Mouse (Mus musculus) midbrain, postnatal 0 days (tissue): Measurements from ENCODE around the gene Muc1. TPM values are rescaled to one million over a fixed set of nuclear protein-coding genes. Genes with fewer than 3 reads are reported as not detected.

ENCODE experiments used
- ATAC-seq: fragments of 200-750 bp; cut with Nextera tagmentation; 2 replicates; pipeline ENCODE4 v1.8.0; 2017; ENCODE audit warnings: moderate number of reproducible peaks, mild to moderate bottlenecking, moderate TSS enrichment, moderate library complexity; ENCODE audit not compliant: low FRiP score
- DNase-seq: peaks from one replicate; pipeline ENCODE4 v3.0.0-alpha.2; 2015; ENCODE audit warnings: low spot score
- H3K27ac ChIP-seq: fragments of 300-500 bp; sonication (generic); 2 replicates; pipeline ENCODE4 v1.5.1; 2014; ENCODE audit warnings: low read depth, mild to moderate bottlenecking, low read length, mixed read lengths
- H3K27me3 ChIP-seq: fragments of 300-500 bp; sonication (generic); 2 replicates; pipeline ENCODE4 v1.6.1; 2014; ENCODE audit warnings: low read length, control low read depth, mixed read lengths; ENCODE audit not compliant: insufficient read depth
- H3K36me3 ChIP-seq: fragments of 300-500 bp; sonication (generic); 2 replicates; pipeline ENCODE4 v1.6.1; 2014; ENCODE audit warnings: low read length, control low read depth, mixed read lengths; ENCODE audit not compliant: insufficient read depth
- H3K4me1 ChIP-seq: fragments of 300-500 bp; sonication (generic); 2 replicates; pipeline ENCODE4 v1.6.1; 2014; ENCODE audit warnings: mild to moderate bottlenecking, control low read depth, antibody characterized with exemption, low read length, mixed read lengths; ENCODE audit not compliant: insufficient read depth
- H3K4me2 ChIP-seq: fragments of 300-500 bp; sonication (generic); 2 replicates; pipeline ENCODE4 v1.6.1; 2014; ENCODE audit warnings: low read depth, mild to moderate bottlenecking, low read length, mixed read lengths; ENCODE audit not compliant: poor library complexity, severe bottlenecking
- H3K4me3 ChIP-seq: fragments of 300-500 bp; sonication (generic); 2 replicates; pipeline ENCODE4 v1.5.1; 2014; ENCODE audit warnings: low read depth, mild to moderate bottlenecking, low read length, moderate library complexity
- H3K9ac ChIP-seq: fragments of 300-500 bp; sonication (generic); replicated peaks from 2 replicates; pipeline ENCODE4 v1.6.1; 2014; ENCODE audit warnings: mild to moderate bottlenecking, low read length, moderate library complexity, mixed read lengths; ENCODE audit not compliant: poor library complexity, severe bottlenecking
- H3K9me3 ChIP-seq: fragments of 300-500 bp; sonication (generic); 2 replicates; pipeline ENCODE4 v1.6.1; 2016; ENCODE audit warnings: low read length, control low read depth
- CTCF ChIP-seq: IDR thresholded peaks from 2 replicates; pipeline ENCODE4 v1.5.1; 2016; ENCODE audit warnings: antibody characterized with exemption, mild to moderate bottlenecking
- WGBS: fragments of 180-500 bp; shearing (Covaris S2); extraction: QIAGEN DNeasy Blood & Tissue Kit; methylation state at CpG from one replicate; pipeline ENCODE4 v1.1.7; 2014; 5-methylcytosine and 5-hydroxymethylcytosine counted together
- microRNA counts: library from miRNA; unstranded; fragments of <30 nt; microRNA quantifications from one replicate; lab custom pipeline; 2015
- microRNA-seq: library from miRNA; unstranded; fragments of <30 nt; microRNA quantifications from one replicate; pipeline ENCODE4, GENCODE M21; 2016; ENCODE audit warnings: borderline number of aligned reads
- polyA plus RNA-seq: library from polyadenylated mRNA; unstranded; fragments of >200 nt; fragmentation: Nextera tagmentation; extraction: Ambion mirVana; gene quantifications from 2 replicates; pipeline ENCODE4 v1.2.1, GENCODE M21; 2015
- total RNA-seq: library from RNA; depleted of rRNA; stranded (reverse); fragments of >200 nt; gene quantifications from 2 replicates; pipeline ENCODE4 v1.2.3, GENCODE M21; 2014; rRNA removed

Gene Muc1
- total and polyA plus RNA-seq, 2 experiments from 2014 or later = 0.52 to 3.8 TPM

DNA sequence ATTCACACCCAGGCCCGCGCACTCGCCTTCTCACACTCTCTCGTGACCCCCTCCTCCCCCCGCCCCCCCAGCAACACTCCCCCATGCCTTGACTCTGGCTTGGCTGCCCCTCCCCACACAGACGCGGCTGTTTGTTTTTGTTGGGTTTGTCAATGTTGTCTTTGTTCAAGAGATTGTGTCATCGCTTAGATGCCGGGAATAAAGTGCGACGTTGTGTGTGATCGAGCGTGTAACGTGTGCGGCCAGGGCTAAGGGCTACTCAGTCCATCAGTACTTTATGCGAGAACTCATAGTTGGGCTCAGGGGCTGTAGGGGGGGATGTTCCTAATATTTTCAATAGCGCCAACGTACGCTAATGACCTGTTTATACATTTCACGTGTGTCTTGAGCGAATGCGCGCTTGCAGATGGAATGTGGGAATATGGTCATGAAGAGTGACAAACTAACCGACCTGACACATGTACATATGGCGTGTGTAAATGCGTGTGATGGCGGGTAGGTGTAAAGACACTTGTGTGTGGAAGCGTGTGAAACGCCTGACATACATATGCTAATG, 51.3 kb downstream of the Muc1 start:
- DNase-seq (peak; percentile 57), ATAC-seq (peak; percentile 29; the same call in 1 of the 2 replicates)
- peak overlapping the region; percentile 41 for H3K4me3 ChIP-seq
- peak overlapping the region; percentile 59; the same call in 1 of the 2 replicates for H3K9ac ChIP-seq
- TF ChIP-seq CTCF = peak; percentile 12; the same call in 1 of the 2 replicates
- peak overlapping the region; percentile 51; the same call in 1 of the 2 replicates for H3K27ac ChIP-seq
- under 1% methylated on average over 29 of the region's 29 CpGs for WGBS
- peaks cover 7% of the 10 kb centered on the region; the same call in 1 of the 2 replicates for H3K27me3 ChIP-seq
- H3K9me3 ChIP-seq = no peaks in the 10 kb centered on the region
- no peaks in the 10 kb centered on the region for H3K36me3 ChIP-seq
- peak overlapping the region; percentile 88 for H3K4me2 ChIP-seq
- peaks cover 7% of the 10 kb centered on the region for H3K4me1 ChIP-seq

DNA sequence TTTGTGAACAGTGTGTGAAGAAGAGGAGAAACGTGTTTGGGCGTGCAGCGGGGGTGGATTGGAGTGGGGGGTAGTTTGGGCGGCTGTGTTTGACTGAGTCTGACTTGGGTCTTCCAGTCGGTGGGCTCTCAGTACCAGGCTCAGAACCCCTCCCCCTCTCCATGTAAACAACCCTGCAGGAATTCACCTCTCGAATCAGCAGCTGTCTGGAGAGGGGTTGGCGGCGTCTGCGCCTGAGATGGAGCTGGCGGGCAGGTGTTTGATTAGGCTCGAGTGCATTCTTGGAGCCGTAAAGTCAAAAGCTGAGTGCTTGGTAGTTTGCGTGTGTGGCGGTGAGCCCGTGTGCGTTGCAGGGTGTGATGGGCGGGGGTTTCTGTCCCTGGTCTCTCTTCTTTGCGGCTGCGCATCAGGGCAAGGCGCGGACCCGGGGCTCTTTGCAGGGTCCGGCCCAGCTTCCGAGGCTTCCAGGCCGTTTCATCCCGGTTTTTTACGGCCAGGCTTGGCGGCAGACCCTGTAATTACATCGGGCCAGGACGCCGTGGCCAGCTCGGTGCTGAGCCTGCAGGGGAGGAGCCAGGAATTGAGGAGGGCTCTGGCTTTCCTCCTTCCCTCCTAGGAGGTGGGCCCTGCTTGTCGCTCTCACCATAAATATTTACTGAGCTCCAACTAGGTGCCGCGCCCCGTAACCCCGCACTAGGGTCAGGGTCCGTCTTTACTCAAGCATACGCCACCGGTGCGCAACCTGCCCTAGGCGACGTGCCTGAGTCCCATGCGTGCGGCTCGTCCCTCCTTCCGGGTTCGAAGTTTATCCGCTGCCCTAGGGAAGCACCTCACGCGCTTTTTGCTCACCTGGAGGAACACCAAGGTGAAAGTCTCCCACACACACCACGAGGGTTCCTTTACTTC, 52.0 kb downstream of the Muc1 start, which contains the start of gene Efna1:
Gene Efna1, minus strand, starts transcription at position 537 of the 906 bp plus-strand sequence.
- ATAC-seq (peak; percentile 27; the same call in 1 of the 2 replicates), DNase-seq (peak; percentile 32)
- peaks cover 7% of the 10 kb centered on the region for H3K4me1 ChIP-seq
- TF ChIP-seq CTCF = no peak; the same call in 1 of the 2 replicates
- H3K36me3 ChIP-seq = no peaks in the 10 kb centered on the region
- H3K9me3 ChIP-seq = no peaks in the 10 kb centered on the region
- WGBS = 2% methylated on average over 51 of the region's 52 CpGs
- peak within 1 kb of the TSS; percentile 88 for H3K4me2 ChIP-seq
- H3K4me3 ChIP-seq = peak within 1 kb of the TSS; percentile 41
- H3K27me3 ChIP-seq = peaks cover 7% of the 10 kb centered on the region; the same call in 1 of the 2 replicates
- H3K27ac ChIP-seq = no peak within 1 kb of the TSS
- H3K9ac ChIP-seq = peak within 1 kb of the TSS; percentile 59; the same call in 1 of the 2 replicates

DNA sequence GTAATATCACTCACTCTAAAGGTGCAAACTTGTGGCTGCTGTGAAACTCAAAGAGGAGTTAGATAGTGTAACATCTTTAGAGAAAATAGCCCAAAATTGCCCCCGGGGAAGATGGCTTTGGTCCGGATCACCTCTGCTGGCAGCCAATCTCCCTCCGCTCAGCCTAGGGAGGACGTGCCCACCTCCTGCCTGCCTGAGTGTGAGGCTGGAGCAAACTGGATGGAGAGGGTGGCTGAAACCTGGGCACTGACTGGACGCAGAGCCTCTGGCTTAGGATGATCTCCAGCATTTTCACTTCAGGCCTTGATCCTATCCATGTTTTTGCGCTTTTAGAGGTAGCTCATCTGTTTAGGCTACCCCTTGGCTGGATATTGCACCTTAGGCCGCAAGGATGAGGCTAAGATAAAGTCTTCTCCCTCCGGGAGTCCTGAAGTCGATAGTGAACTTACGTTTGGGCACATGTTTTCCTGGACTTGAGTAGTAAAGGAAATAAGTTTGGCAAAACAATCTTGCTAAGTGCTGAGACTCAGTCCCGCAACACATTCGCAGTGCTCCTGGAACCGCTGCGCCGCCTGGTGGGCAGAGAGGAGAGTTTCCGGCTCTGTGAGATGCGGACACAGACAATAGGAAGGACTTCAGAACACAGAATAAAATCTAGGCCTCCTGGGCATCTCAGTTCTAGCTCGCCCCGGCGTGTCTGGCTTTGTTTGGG, 52.9 kb downstream of the Muc1 start:
- H3K36me3 ChIP-seq = no peaks in the 10 kb centered on the region
- H3K9ac ChIP-seq = no peak overlapping the region
- H3K4me2 ChIP-seq = peak overlapping the region; percentile 88
- H3K27me3 ChIP-seq = peaks cover 7% of the 10 kb centered on the region; the same call in 1 of the 2 replicates
- peak; percentile 92 for TF ChIP-seq CTCF
- peak overlapping the region; percentile 41; the same call in 1 of the 2 replicates for H3K4me3 ChIP-seq
- peaks cover 7% of the 10 kb centered on the region for H3K4me1 ChIP-seq
- peak; percentile 89 for DNase-seq
- no peaks in the 10 kb centered on the region for H3K9me3 ChIP-seq
- 11% methylated on average over 20 of the region's 20 CpGs for WGBS
- no peak for ATAC-seq
- H3K27ac ChIP-seq = no peak overlapping the region

DNA sequence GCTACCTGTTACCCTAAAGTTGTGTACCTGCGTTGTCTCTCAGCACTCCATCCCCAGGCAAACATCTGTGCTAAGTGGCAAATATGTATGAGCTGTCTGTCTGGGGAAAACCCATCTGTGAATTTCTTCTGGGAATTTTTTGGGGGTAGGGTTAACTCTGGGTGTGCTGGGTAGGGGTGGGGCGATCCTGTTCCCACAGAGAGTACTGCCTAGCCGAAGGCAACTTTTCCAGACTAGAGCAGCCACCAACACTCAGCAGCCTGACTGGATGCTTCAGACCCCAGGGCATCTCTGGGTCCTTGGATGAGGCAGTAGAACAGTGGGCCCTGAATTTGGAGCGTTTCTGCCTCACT, 53.4 kb downstream of the Muc1 start:
- Histone ChIP-seq H3K9me3 (no peaks in the 10 kb centered on the region), H3K27ac (no peak overlapping the region), H3K4me1 (peaks cover 7% of the 10 kb centered on the region), H3K9ac (no peak overlapping the region), H3K27me3 (peaks cover 7% of the 10 kb centered on the region; the same call in 1 of the 2 replicates), H3K4me2 (no peak overlapping the region), H3K36me3 (no peaks in the 10 kb centered on the region), H3K4me3 (no peak overlapping the region)
- no peak for TF ChIP-seq CTCF
- WGBS = 24% methylated on average over 4 of the region's 4 CpGs
- DNase-seq (no peak), ATAC-seq (no peak)

MicroRNAs within 50 kb of the gene (microRNA counts, 519-probe panel; counts per million panel counts)
- 2,265 counts per million, percentile 66 among the panel's probes with 10 or more counts for microRNA mmu-miR-92b (lab: Ali Mortazavi, UCI)

Small RNA genes lying within 50 kb of the gene (microRNA-seq; reads per million reads assigned to microRNA genes)
- 2,489 reads per million, percentile 81 among the genes with 10 or more reads in this experiment for gene Mir92b

Other genes with a start within 250 kb of the Muc1 start
- 177 and 187 TPM in 2 replicates for gene Rusc1, start 135.7 kb upstream of the Muc1 start, total RNA-seq
- gene Rusc1, start 135.7 kb upstream of the Muc1 start, polyA plus RNA-seq = 103 and 107 TPM in 2 replicates
- not detected in 2 replicates for gene Gm43738, start 128.0 kb upstream of the Muc1 start, total RNA-seq
- not detected in 2 replicates for gene Gm43738, start 128.0 kb upstream of the Muc1 start, polyA plus RNA-seq
- 382 and 401 TPM in 2 replicates for gene Fdps, start 127.1 kb upstream of the Muc1 start, total RNA-seq
- 407 and 423 TPM in 2 replicates for gene Fdps, start 127.1 kb upstream of the Muc1 start, polyA plus RNA-seq
- gene Pklr, start 92.9 kb upstream of the Muc1 start, total RNA-seq = 0.47 TPM in 1 of 2 replicates, not detected in the other
- 0.05 and 0.10 TPM in 2 replicates for gene Pklr, start 92.9 kb upstream of the Muc1 start, polyA plus RNA-seq
- gene Hcn3, start 68.9 kb upstream of the Muc1 start, total RNA-seq = 94.8 and 97.8 TPM in 2 replicates
- 44.8 and 46.7 TPM in 2 replicates for gene Hcn3, start 68.9 kb upstream of the Muc1 start, polyA plus RNA-seq
- 38.9 and 44.5 TPM in 2 replicates for gene Clk2, start 64.3 kb upstream of the Muc1 start, total RNA-seq
- 12.1 and 12.6 TPM in 2 replicates for gene Clk2, start 64.3 kb upstream of the Muc1 start, polyA plus RNA-seq
- gene Scamp3, start 51.6 kb upstream of the Muc1 start, total RNA-seq = 71.1 and 84.8 TPM in 2 replicates
- gene Scamp3, start 51.6 kb upstream of the Muc1 start, polyA plus RNA-seq = 151 and 158 TPM in 2 replicates
- gene Fam189b, start 45.9 kb upstream of the Muc1 start, total RNA-seq = 12.7 and 22.2 TPM in 2 replicates
- 32.5 and 37.5 TPM in 2 replicates for gene Fam189b, start 45.9 kb upstream of the Muc1 start, polyA plus RNA-seq
- 56.8 and 64.6 TPM in 2 replicates for gene Gba, start 26.1 kb upstream of the Muc1 start, total RNA-seq
- 46.1 and 48.3 TPM in 2 replicates for gene Gba, start 26.1 kb upstream of the Muc1 start, polyA plus RNA-seq
- 38.5 and 42.9 TPM in 2 replicates for gene Thbs3, start 13.9 kb upstream of the Muc1 start, total RNA-seq
- gene Thbs3, start 13.9 kb upstream of the Muc1 start, polyA plus RNA-seq = 39.0 and 47.6 TPM in 2 replicates
- 101 and 108 TPM in 2 replicates for gene Mtx1, start 2.0 kb upstream of the Muc1 start, total RNA-seq
- 176 and 189 TPM in 2 replicates for gene Mtx1, start 2.0 kb upstream of the Muc1 start, polyA plus RNA-seq
- 74.7 and 93.9 TPM in 2 replicates for gene Krtcap2, start 16.9 kb downstream of the Muc1 start, total RNA-seq
- gene Krtcap2, start 16.9 kb downstream of the Muc1 start, polyA plus RNA-seq = 219 TPM in 2 replicates
- gene Trim46, start 17.3 kb downstream of the Muc1 start, total RNA-seq = 112 and 124 TPM in 2 replicates
- 69.1 TPM in 2 replicates for gene Trim46, start 17.3 kb downstream of the Muc1 start, polyA plus RNA-seq
- 198 and 223 TPM in 2 replicates for gene Dpm3, start 30.3 kb downstream of the Muc1 start, total RNA-seq
- 69.4 and 81.1 TPM in 2 replicates for gene Dpm3, start 30.3 kb downstream of the Muc1 start, polyA plus RNA-seq
- 22.8 and 32.0 TPM in 2 replicates for gene Slc50a1, start 41.5 kb downstream of the Muc1 start, total RNA-seq
- 42.4 and 48.7 TPM in 2 replicates for gene Slc50a1, start 41.5 kb downstream of the Muc1 start, polyA plus RNA-seq
- gene Efna1, start 52.1 kb downstream of the Muc1 start, total RNA-seq = 6.6 and 7.1 TPM in 2 replicates
- gene Efna1, start 52.1 kb downstream of the Muc1 start, polyA plus RNA-seq = 8.9 and 9.4 TPM in 2 replicates
- gene Efna3, start 93.9 kb downstream of the Muc1 start, total RNA-seq = 93.5 and 115 TPM in 2 replicates
- 52.3 and 58.4 TPM in 2 replicates for gene Efna3, start 93.9 kb downstream of the Muc1 start, polyA plus RNA-seq
- 3.0 and 7.9 TPM in 2 replicates for gene Efna4, start 109.0 kb downstream of the Muc1 start, total RNA-seq
- gene Efna4, start 109.0 kb downstream of the Muc1 start, polyA plus RNA-seq = 2.5 and 3.5 TPM in 2 replicates
- 63.4 and 88.8 TPM in 2 replicates for gene Adam15, start 120.9 kb downstream of the Muc1 start, total RNA-seq
- 73.6 and 79.4 TPM in 2 replicates for gene Adam15, start 120.9 kb downstream of the Muc1 start, polyA plus RNA-seq
- gene Dcst2, start 132.9 kb downstream of the Muc1 start, total RNA-seq = not detected in 2 replicates
- 0.31 and 0.51 TPM in 2 replicates for gene Dcst2, start 132.9 kb downstream of the Muc1 start, polyA plus RNA-seq
- gene Dcst1, start 136.2 kb downstream of the Muc1 start, total RNA-seq = 0.05 TPM in 1 of 2 replicates, not detected in the other
- gene Dcst1, start 136.2 kb downstream of the Muc1 start, polyA plus RNA-seq = 1.1 TPM in 2 replicates
- 2.2 and 4.4 TPM in 2 replicates for gene Zbtb7b, start 165.7 kb downstream of the Muc1 start, total RNA-seq
- gene Zbtb7b, start 165.7 kb downstream of the Muc1 start, polyA plus RNA-seq = 0.53 and 0.88 TPM in 2 replicates
- 1.8 and 2.3 TPM in 2 replicates for gene Lenep, start 173.7 kb downstream of the Muc1 start, total RNA-seq
- 0.27 TPM in 1 of 2 replicates, not detected in the other for gene Lenep, start 173.7 kb downstream of the Muc1 start, polyA plus RNA-seq
- gene Flad1, start 182.8 kb downstream of the Muc1 start, total RNA-seq = 32.0 and 34.1 TPM in 2 replicates
- gene Flad1, start 182.8 kb downstream of the Muc1 start, polyA plus RNA-seq = 26.0 and 29.3 TPM in 2 replicates
- 22.4 and 29.2 TPM in 2 replicates for gene Cks1b, start 189.3 kb downstream of the Muc1 start, total RNA-seq
- 68.6 and 69.6 TPM in 2 replicates for gene Cks1b, start 189.3 kb downstream of the Muc1 start, polyA plus RNA-seq
- gene Shc1, start 189.4 kb downstream of the Muc1 start, total RNA-seq = 21.7 and 24.9 TPM in 2 replicates
- gene Shc1, start 189.4 kb downstream of the Muc1 start, polyA plus RNA-seq = 11.0 and 12.7 TPM in 2 replicates
- 77.8 and 91.3 TPM in 2 replicates for gene Pygo2, start 201.2 kb downstream of the Muc1 start, total RNA-seq
- 38.5 and 40.4 TPM in 2 replicates for gene Pygo2, start 201.2 kb downstream of the Muc1 start, polyA plus RNA-seq
- gene Pbxip1, start 207.6 kb downstream of the Muc1 start, total RNA-seq = 18.5 and 21.3 TPM in 2 replicates
- gene Pbxip1, start 207.6 kb downstream of the Muc1 start, polyA plus RNA-seq = 18.8 and 21.8 TPM in 2 replicates
- gene Pmvk, start 225.5 kb downstream of the Muc1 start, total RNA-seq = 90.8 and 121 TPM in 2 replicates
- gene Pmvk, start 225.5 kb downstream of the Muc1 start, polyA plus RNA-seq = 124 and 135 TPM in 2 replicates